Mouse (Mus musculus): Measurements from ENCODE around the gene Map2k2. TPM values are rescaled to one million over a fixed set of nuclear protein-coding genes. Genes with fewer than 3 reads are reported as not detected.

Map2k2 gene
- polyA plus RNA-seq, 1 experiment from 2014 or later, result 224 TPM

GRCm38 (mm10) chr10:81120650-81121049 lies 14.9 kb downstream of the Map2k2 start:
- no peak for ATAC-seq (ENCODE audit: low FRiP score)
- Histone ChIP-seq H3K9ac (no peak overlapping the region; the same call in 1 of the 2 replicates), H3K27me3 (no peaks in the 10 kb centered on the region), H3K4me3 (no peak overlapping the region), H3K36me3 (peaks cover 93% of the 10 kb centered on the region), H3K27ac (no peak overlapping the region), H3K4me1 (replicated peaks) (no peaks in the 10 kb centered on the region), H3K9me3 (no peaks in the 10 kb centered on the region), H3K4me2 (no peak overlapping the region)
- 85% methylated on average over 7 of the region's 7 CpGs for WGBS

- no peak for ATAC-seq (ENCODE audit: low FRiP score)
- no peaks in the 10 kb centered on the region for H3K27me3 ChIP-seq
- no peaks in the 10 kb centered on the region for H3K9me3 ChIP-seq
- 0 out of 2 replicates have a peak, but pooled peaks cover 6% of the 10 kb centered on the region for H3K4me1 ChIP-seq (replicated peaks)
- 82% methylated on average over 2 of the region's 2 CpGs for WGBS
- no peak overlapping the region for H3K9ac ChIP-seq
- peaks cover 73% of the 10 kb centered on the region for H3K36me3 ChIP-seq
- no peak overlapping the region for H3K4me2 ChIP-seq
- H3K4me3 ChIP-seq, result no peak overlapping the region
- no peak overlapping the region for H3K27ac ChIP-seq
Measured at GRCm38 (mm10) chr10:81122889-81123288, 17.2 kb downstream of the Map2k2 start.

DNA sequence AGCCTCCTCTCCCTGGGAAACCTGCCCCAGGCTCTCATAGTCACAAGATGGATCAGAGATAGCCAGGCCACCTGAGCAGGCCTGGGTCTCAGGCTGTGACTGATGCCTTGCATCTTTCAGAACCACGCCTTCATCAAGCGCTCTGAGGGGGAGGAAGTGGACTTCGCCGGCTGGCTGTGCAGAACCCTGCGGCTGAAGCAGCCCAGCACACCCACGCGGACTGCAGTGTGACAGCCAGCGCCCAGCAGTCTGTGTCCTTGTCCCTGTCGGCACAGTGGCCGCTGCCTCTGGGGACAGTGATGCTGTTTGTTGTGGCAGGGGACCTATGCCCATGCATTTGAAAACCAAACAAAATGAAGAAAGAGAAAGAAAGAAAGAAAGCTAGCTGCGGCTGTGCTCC lies 17.8 kb downstream of the Map2k2 start:
- H3K4me1 ChIP-seq (replicated peaks), result 0 out of 2 replicates have a peak, but pooled peaks cover 7% of the 10 kb centered on the region
- peaks cover 5% of the 10 kb centered on the region for H3K27me3 ChIP-seq
- no peaks in the 10 kb centered on the region for H3K9me3 ChIP-seq
- ATAC-seq (ENCODE audit: low FRiP score), result no peak
- no peak overlapping the region for H3K4me2 ChIP-seq
- no peak overlapping the region for H3K27ac ChIP-seq
- no peak overlapping the region for H3K9ac ChIP-seq
- no peak overlapping the region for H3K4me3 ChIP-seq
- H3K36me3 ChIP-seq, result peaks cover 68% of the 10 kb centered on the region
- WGBS, result 80% methylated on average over 11 of the region's 11 CpGs

DNA sequence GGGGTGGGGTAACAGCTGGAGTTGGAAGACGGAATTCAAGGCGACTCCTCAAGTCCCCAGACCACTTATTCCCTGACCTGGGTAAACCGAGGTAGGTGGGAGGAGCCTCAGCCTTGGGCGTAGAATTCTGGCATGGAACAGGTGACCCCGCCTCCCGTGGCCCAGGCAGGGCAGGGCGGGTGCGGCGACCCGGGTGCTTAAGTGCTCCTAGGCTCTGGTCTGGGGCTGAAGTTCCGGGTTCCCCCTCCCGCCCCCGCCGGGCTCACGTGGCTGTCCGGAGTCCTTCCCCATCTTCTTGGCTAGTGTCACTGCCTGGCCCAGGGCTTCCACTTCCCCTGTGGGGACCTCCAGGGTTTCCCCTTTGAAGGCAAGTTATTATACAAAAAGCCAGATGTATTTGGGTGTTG lies 28.5 kb downstream of the Map2k2 start:
- Histone ChIP-seq H3K27me3 (peaks cover 66% of the 10 kb centered on the region), H3K9ac (no peak overlapping the region), H3K4me2 (0 out of 2 replicates have a peak overlapping the region, but pooled peaks have one; percentile 2), H3K27ac (no peak overlapping the region), H3K4me3 (peak overlapping the region; percentile 5; the same call in 1 of the 2 replicates), H3K9me3 (no peaks in the 10 kb centered on the region), H3K4me1 (replicated peaks) (peaks cover 28% of the 10 kb centered on the region), H3K36me3 (no peaks in the 10 kb centered on the region)
- no peak for ATAC-seq (ENCODE audit: low FRiP score)
- 6% methylated on average over 16 of the region's 16 CpGs for WGBS

GRCm38 (mm10) chr10:81134966-81135681 lies 29.4 kb downstream of the Map2k2 start, which contains the start of gene Zbtb7a:
Gene Zbtb7a (plus strand): TSS chr10:81135220.
- H3K4me3 ChIP-seq, result peak within 1 kb of the TSS; percentile 85
- H3K36me3 ChIP-seq, result no peaks in the 10 kb centered on the region
- WGBS, result 2% methylated on average over 40 of the region's 41 CpGs
- H3K9ac ChIP-seq, result peak within 1 kb of the TSS; percentile 97
- peaks cover 32% of the 10 kb centered on the region for H3K4me1 ChIP-seq (replicated peaks)
- no peak for ATAC-seq (ENCODE audit: low FRiP score)
- peaks cover 56% of the 10 kb centered on the region for H3K27me3 ChIP-seq
- H3K9me3 ChIP-seq, result no peaks in the 10 kb centered on the region
- peak within 1 kb of the TSS; percentile 98 for H3K27ac ChIP-seq
- peak within 1 kb of the TSS; percentile 94 for H3K4me2 ChIP-seq

- WGBS, result under 1% methylated on average over 76 of the region's 86 CpGs
- Histone ChIP-seq H3K4me2 (peak overlapping the region; percentile 94), H3K36me3 (no peaks in the 10 kb centered on the region), H3K27ac (peak overlapping the region; percentile 98), H3K4me1 (replicated peaks) (peaks cover 42% of the 10 kb centered on the region), H3K4me3 (peak overlapping the region; percentile 85), H3K9me3 (no peaks in the 10 kb centered on the region), H3K27me3 (peaks cover 47% of the 10 kb centered on the region), H3K9ac (peak overlapping the region; percentile 97)
- ATAC-seq (ENCODE audit: low FRiP score), result no peak; the same call in 1 of the 2 replicates
Measured at GRCm38 (mm10) chr10:81135831-81136705, 30.4 kb downstream of the Map2k2 start.

GRCm38 (mm10) chr10:81136706-81137231 lies 31.1 kb downstream of the Map2k2 start:
- H3K27ac ChIP-seq, result peak overlapping the region; percentile 98
- peak overlapping the region; percentile 97 for H3K9ac ChIP-seq
- H3K4me3 ChIP-seq, result peak overlapping the region; percentile 85
- H3K36me3 ChIP-seq, result no peaks in the 10 kb centered on the region
- peak overlapping the region; percentile 94 for H3K4me2 ChIP-seq
- H3K4me1 ChIP-seq (replicated peaks), result peaks cover 49% of the 10 kb centered on the region
- WGBS, result under 1% methylated on average over 49 of the region's 50 CpGs
- no peaks in the 10 kb centered on the region for H3K9me3 ChIP-seq
- ATAC-seq (ENCODE audit: low FRiP score), result peak; percentile 55
- peaks cover 42% of the 10 kb centered on the region for H3K27me3 ChIP-seq

- Histone ChIP-seq H3K4me3 (peak overlapping the region; percentile 85), H3K36me3 (no peaks in the 10 kb centered on the region), H3K4me1 (replicated peaks) (peaks cover 56% of the 10 kb centered on the region), H3K27ac (peak overlapping the region; percentile 98), H3K4me2 (peak overlapping the region; percentile 96), H3K9ac (peak overlapping the region; percentile 97), H3K9me3 (no peaks in the 10 kb centered on the region), H3K27me3 (peaks cover 35% of the 10 kb centered on the region)
- WGBS, result under 1% methylated on average over 82 of the region's 89 CpGs
- peak; percentile 90 for ATAC-seq (ENCODE audit: low FRiP score)
Measured at GRCm38 (mm10) chr10:81137252-81138130, 31.8 kb downstream of the Map2k2 start.

DNA sequence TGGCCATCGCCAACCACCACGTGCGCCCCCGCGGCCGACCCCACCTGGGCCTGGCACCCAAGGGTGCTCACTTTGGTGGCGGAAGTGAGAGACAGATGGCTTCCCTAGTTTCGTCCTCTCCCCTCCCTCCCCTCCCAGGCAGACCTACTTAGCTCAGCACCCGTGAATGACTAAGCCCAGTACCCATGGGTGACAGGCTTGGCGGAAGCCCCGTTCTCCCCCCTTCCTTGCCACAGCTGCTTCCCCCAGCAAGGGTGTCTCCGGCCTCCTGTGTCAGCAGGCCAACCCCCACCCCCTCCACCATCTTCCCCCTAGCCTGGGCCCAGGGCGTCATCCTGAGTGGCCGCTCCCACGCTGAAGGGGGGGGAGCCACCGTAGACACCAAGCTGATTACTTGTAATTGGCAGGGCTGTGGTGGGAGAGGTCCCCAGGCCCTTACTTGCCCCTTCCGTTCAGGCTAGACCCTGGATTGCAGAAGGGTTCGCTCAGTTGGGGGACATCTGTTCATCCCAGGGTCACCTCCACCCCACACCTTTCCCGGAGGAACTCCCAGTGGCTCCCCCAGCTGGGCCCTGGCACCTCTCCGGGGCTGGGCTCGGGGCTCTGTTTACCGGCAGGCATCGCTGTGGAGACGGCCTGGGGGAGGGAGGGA lies 32.5 kb downstream of the Map2k2 start:
- H3K9me3 ChIP-seq, result no peaks in the 10 kb centered on the region
- peak overlapping the region; percentile 93 for H3K9ac ChIP-seq
- H3K4me1 ChIP-seq (replicated peaks), result peaks cover 62% of the 10 kb centered on the region
- peak overlapping the region; percentile 90 for H3K27ac ChIP-seq
- WGBS, result under 1% methylated on average over 21 of the region's 24 CpGs
- peaks cover 27% of the 10 kb centered on the region for H3K27me3 ChIP-seq
- peak; percentile 1; the same call in 1 of the 2 replicates for ATAC-seq (ENCODE audit: low FRiP score)
- H3K4me3 ChIP-seq, result peak overlapping the region; percentile 85
- no peaks in the 10 kb centered on the region for H3K36me3 ChIP-seq
- peak overlapping the region; percentile 96 for H3K4me2 ChIP-seq

DNA sequence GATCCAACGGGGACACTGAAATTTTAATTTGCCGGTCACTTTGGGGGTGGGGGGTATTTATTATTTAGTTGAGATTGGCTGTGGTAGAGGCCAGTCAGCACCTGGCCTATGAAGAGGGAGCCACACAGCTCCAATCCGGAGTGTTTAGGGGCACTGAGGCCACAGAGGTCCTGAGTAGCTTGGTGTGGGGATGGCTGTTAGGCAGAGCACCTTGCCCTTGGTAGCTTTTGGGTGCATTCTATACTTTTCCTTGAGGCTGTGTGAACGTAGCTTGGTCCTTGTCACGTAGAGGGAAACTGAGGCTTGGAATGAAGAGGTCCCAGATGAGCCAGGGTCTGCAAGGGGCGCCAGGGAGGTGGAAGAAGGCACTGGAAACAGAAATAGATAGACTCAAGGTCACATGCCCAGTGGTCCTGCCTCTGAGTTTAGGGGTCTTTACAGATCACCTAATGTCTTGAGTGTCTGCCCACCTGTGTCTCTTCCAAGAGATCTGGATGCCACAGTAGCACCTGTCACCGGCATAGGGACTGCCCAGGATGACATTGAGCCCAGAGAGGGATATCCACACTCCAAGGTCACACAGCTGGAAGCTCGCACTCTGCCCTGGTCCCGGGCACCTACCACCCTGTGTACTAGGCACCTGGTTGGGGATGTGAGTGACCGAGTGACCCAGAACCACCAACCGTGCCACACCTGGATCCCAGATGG lies 33.3 kb downstream of the Map2k2 start:
- Histone ChIP-seq H3K36me3 (peaks cover 7% of the 10 kb centered on the region), H3K27me3 (peaks cover 20% of the 10 kb centered on the region), H3K4me3 (peak overlapping the region; percentile 85), H3K9me3 (no peaks in the 10 kb centered on the region), H3K27ac (peak overlapping the region; percentile 90), H3K4me2 (peak overlapping the region; percentile 96), H3K9ac (peak overlapping the region; percentile 93), H3K4me1 (replicated peaks) (peaks cover 62% of the 10 kb centered on the region)
- ATAC-seq (ENCODE audit: low FRiP score), result no peak
- 53% methylated on average over 11 of the region's 11 CpGs for WGBS

Measured in hindbrain, embryonic 13.5 days (tissue).